Mouse (Mus musculus) liver, postnatal 0 days (tissue): ENCODE results near the gene Mrps34. TPM values are rescaled to one million over a fixed set of nuclear protein-coding genes. Genes with fewer than 3 reads are reported as not detected.

Experiments used
- ATAC-seq: fragments of 200-750 bp; cut with Nextera tagmentation; 2 replicates; pipeline ENCODE4 v1.8.0; 2017; ENCODE audit warnings: mild to moderate bottlenecking, moderate library complexity
- DNase-seq: peaks from one replicate; pipeline ENCODE4 v3.0.0-alpha.2; 2016
- H3K27ac ChIP-seq: fragments of 300-500 bp; sonication (generic); 2 replicates; pipeline ENCODE4 v1.5.1; 2014; ENCODE audit warnings: antibody characterized with exemption, moderate library complexity, mild to moderate bottlenecking, low read depth
- H3K27me3 ChIP-seq: fragments of 300-500 bp; sonication (generic); 2 replicates; pipeline ENCODE4 v1.6.1; 2014; ENCODE audit warnings: low read length, control low read depth, mixed read lengths; ENCODE audit not compliant: insufficient read depth
- H3K36me3 ChIP-seq: fragments of 300-500 bp; sonication (generic); replicated peaks from 2 replicates; pipeline ENCODE4 v1.6.1; 2014; ENCODE audit warnings: mild to moderate bottlenecking, control low read depth, low read length, moderate library complexity, mixed read lengths; ENCODE audit not compliant: insufficient read depth
- H3K4me1 ChIP-seq: fragments of 300-500 bp; sonication (generic); 2 replicates; pipeline ENCODE4 v1.6.1; 2014; ENCODE audit warnings: antibody characterized with exemption, mild to moderate bottlenecking, control low read depth; ENCODE audit not compliant: insufficient read depth
- H3K4me2 ChIP-seq: fragments of 300-500 bp; sonication (generic); 2 replicates; pipeline ENCODE4 v1.6.1; 2014; ENCODE audit warnings: low read depth, mild to moderate bottlenecking, low read length, moderate library complexity, mixed read lengths
- H3K4me3 ChIP-seq: fragments of 300-500 bp; sonication (generic); 2 replicates; pipeline ENCODE4 v1.5.1; 2014; ENCODE audit warnings: low read depth, low read length
- H3K9ac ChIP-seq: fragments of 300-500 bp; sonication (generic); replicated peaks from 2 replicates; pipeline ENCODE4 v1.6.1; 2014; ENCODE audit warnings: mild to moderate bottlenecking, moderate library complexity
- H3K9me3 ChIP-seq: fragments of 300-500 bp; sonication (generic); 2 replicates; pipeline ENCODE4 v1.6.1; 2016; ENCODE audit warnings: mild to moderate bottlenecking, control low read depth, low read length, mixed read lengths
- CTCF ChIP-seq: sonication (generic); IDR thresholded peaks from 2 replicates; pipeline ENCODE4 v1.5.1; 2016; ENCODE audit warnings: antibody characterized with exemption, low read depth
- EP300 ChIP-seq: IDR thresholded peaks from 2 replicates; pipeline ENCODE4 v1.6.1; 2016; ENCODE audit warnings: antibody characterized with exemption, low read depth, mild to moderate bottlenecking
- WGBS: fragments of 180-500 bp; shearing (Covaris S2); extraction: QIAGEN DNeasy Blood & Tissue Kit; methylation state at CpG from one replicate; pipeline ENCODE4 v1.1.7; 2014; ENCODE audit not compliant: insufficient replicate concordance; 5-methylcytosine and 5-hydroxymethylcytosine counted together
- polyA plus RNA-seq: library from polyadenylated mRNA; unstranded; fragments of >200 nt; fragmentation: Nextera tagmentation; extraction: Ambion mirVana; gene quantifications from 2 replicates; pipeline ENCODE4 v1.2.1, GENCODE M21; 2015

The Mrps34 gene
- polyA plus RNA-seq = 99.6 and 101 TPM in 2 replicates

- WGBS = under 1% methylated on average over 61 of the region's 62 CpGs
- Histone ChIP-seq H3K4me2 (peak within 1 kb of the TSS; percentile 87), H3K27me3 (no peaks in the 10 kb centered on the region), H3K9ac (peak within 1 kb of the TSS; percentile 89), H3K9me3 (no peaks in the 10 kb centered on the region), H3K27ac (peak within 1 kb of the TSS; percentile 76), H3K4me1 (peaks cover 23% of the 10 kb centered on the region), H3K4me3 (peak within 1 kb of the TSS; percentile 86), H3K36me3 (peaks cover 60% of the 10 kb centered on the region)
- DNase-seq (peak; percentile 89), ATAC-seq (peak; percentile 75)
- TF ChIP-seq EP300 (no peak), CTCF (no peak)
These were observed at the start of gene Mrps34, which contains the start of gene Eme2 for GRCm38 (mm10) chr17:24894995-24895547. Gene Mrps34, plus strand, starts transcription at chr17:24895116. Gene Eme2, minus strand, starts transcription at chr17:24895087.

DNA sequence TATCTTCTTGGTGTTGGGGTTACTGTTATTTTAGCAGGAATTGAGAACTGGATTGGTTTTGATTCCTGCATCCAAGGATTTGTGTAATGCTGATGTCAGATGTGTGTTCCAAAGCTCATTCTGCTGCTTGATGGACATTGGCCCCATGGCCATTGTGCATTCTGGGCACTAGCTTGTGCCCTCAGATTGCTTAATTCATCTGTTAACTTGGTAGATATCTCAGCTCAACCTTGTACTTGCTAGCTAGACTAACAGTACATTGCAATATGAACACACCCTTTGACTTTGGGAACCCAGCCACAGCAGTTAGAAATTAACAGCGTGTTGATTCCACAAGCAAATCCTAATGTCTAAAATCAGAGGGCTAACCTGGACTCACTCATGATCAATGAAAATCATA, 47.5 kb upstream of the Mrps34 start:
- Histone ChIP-seq H3K4me2 (peak overlapping the region; percentile 84), H3K4me3 (peak overlapping the region; percentile 95), H3K27me3 (no peaks in the 10 kb centered on the region), H3K9me3 (no peaks in the 10 kb centered on the region), H3K9ac (no peak overlapping the region), H3K36me3 (peaks cover under 1% of the 10 kb centered on the region; the same call in 1 of the 2 replicates), H3K4me1 (peaks cover 22% of the 10 kb centered on the region), H3K27ac (peak overlapping the region; percentile 68)
- ATAC-seq (peak; percentile 10), DNase-seq (peak; percentile 48)
- 76% methylated on average over 1 of the region's 1 CpGs for WGBS
- TF ChIP-seq CTCF (no peak), EP300 (peak; percentile 82)

- Histone ChIP-seq H3K27ac (peak overlapping the region; percentile 97), H3K4me2 (peak overlapping the region; percentile 84), H3K4me1 (peaks cover 22% of the 10 kb centered on the region), H3K4me3 (peak overlapping the region; percentile 95), H3K36me3 (peaks cover 11% of the 10 kb centered on the region), H3K27me3 (no peaks in the 10 kb centered on the region), H3K9ac (peak overlapping the region; percentile 89), H3K9me3 (no peaks in the 10 kb centered on the region)
- DNase-seq (peak; percentile 39), ATAC-seq (no peak)
- TF ChIP-seq EP300 (peak; percentile 68; the same call in 1 of the 2 replicates), CTCF (peak; percentile 14; the same call in 1 of the 2 replicates)
These were observed 46.3 kb upstream of the Mrps34 start for GRCm38 (mm10) chr17:24848600-24849031.

DNA sequence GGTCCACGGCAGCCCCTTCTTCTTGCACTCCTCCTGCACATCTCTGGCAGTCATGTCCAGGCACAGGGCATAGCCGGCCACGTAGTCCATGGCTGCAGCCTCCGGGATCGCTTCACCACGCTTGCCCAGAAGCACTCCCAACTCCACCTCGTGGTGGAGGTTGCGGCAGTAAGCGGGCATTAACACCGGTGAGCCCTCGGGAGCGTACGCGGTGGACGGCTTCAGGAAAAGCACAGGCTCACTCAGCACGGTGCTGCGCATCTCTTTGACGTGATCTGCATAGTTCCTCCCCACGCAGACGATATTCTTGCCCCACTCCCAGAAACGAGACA, 45.2 kb upstream of the Mrps34 start:
- DNase-seq (no peak), ATAC-seq (peak; percentile 30)
- peak overlapping the region; percentile 95 for H3K4me3 ChIP-seq
- TF ChIP-seq EP300 (no peak), CTCF (peak; percentile 58)
- H3K4me2 ChIP-seq = peak overlapping the region; percentile 84
- H3K36me3 ChIP-seq = peaks cover 20% of the 10 kb centered on the region
- H3K9ac ChIP-seq = peak overlapping the region; percentile 89
- H3K9me3 ChIP-seq = no peaks in the 10 kb centered on the region
- WGBS = under 1% methylated on average over 21 of the region's 21 CpGs
- H3K27ac ChIP-seq = peak overlapping the region; percentile 97
- peaks cover 22% of the 10 kb centered on the region for H3K4me1 ChIP-seq
- H3K27me3 ChIP-seq = no peaks in the 10 kb centered on the region

DNA sequence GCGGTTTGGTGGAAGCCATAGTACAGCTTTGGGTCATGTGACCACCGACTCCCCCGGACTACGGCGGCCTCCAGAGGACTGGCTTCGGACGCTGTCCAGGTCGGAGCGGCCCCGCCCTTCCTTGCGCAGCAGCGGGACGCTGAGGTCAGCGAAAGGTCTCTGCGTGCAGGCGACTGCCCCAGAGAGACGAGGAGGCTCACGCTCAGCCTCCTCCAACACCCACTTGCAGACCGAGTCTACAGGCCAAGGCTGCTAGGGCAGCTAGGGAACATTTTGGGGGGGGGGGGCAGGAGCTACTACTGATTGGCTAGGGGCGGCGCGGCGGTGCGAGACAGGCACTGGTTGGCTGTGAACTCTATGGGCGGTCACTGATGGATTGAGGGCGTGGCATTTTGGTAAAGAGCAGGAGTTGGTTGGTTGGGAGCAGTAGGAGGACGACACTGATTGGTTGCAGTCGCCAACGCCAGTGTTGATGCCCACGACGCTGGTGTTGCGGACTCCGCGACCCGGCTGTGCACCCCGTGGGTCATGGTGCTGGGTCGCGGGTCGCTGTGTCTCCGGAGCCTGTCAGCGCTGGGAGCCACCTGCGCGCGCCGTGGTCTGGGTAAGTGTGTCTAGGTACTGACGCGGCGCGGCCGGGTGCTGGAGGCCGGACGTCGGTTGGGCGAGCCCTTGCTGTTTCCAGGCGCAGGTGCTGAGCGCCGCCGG, 44.7 kb upstream of the Mrps34 start, which contains the start of gene Fahd1:
Gene Fahd1, minus strand, starts transcription at position 300 of the 708 bp plus-strand sequence.
- WGBS = under 1% methylated on average over 53 of the region's 58 CpGs
- Histone ChIP-seq H3K9ac (peak within 1 kb of the TSS; percentile 95), H3K27me3 (no peaks in the 10 kb centered on the region), H3K9me3 (no peaks in the 10 kb centered on the region), H3K27ac (peak within 1 kb of the TSS; percentile 97), H3K4me1 (peaks cover 22% of the 10 kb centered on the region), H3K4me2 (peak within 1 kb of the TSS; percentile 84), H3K4me3 (peak within 1 kb of the TSS; percentile 95), H3K36me3 (peaks cover 23% of the 10 kb centered on the region)
- peak; percentile 91 for ATAC-seq
- DNase-seq = peak; percentile 97
- TF ChIP-seq EP300 (peak; percentile 79; the same call in 1 of the 2 replicates), CTCF (peak; percentile 37)

DNA sequence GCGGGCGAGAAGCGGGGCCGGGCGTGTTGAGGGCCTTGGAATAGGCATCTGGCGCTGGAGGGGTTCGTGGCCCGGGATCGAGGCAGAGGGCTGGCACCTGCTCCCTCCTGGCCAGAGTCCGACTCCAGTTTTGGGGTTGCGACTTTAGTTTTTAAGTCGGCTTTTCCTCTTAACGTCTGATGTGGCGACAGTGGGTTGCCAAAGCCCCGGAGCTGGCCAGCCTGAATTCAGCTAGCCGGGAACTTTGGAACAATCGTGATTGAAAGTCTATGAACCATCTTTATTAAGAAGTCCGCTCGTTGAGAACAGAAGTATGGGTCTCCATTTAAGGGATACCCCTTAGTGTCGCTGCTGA, 44.2 kb upstream of the Mrps34 start:
- DNase-seq = no peak
- TF ChIP-seq CTCF = no peak
- TF ChIP-seq EP300 = no peak
- Histone ChIP-seq H3K27ac (peak overlapping the region; percentile 97), H3K36me3 (peaks cover 28% of the 10 kb centered on the region), H3K4me1 (peaks cover 22% of the 10 kb centered on the region), H3K9ac (peak overlapping the region; percentile 95), H3K9me3 (no peaks in the 10 kb centered on the region), H3K4me2 (peak overlapping the region; percentile 84), H3K27me3 (no peaks in the 10 kb centered on the region), H3K4me3 (peak overlapping the region; percentile 95)
- under 1% methylated on average over 19 of the region's 20 CpGs for WGBS
- no peak for ATAC-seq
